Mouse (Mus musculus): ENCODE measurements around the gene Phtf2. TPM values are rescaled to one million over a fixed set of nuclear protein-coding genes. Genes with fewer than 3 reads are reported as not detected.
"Not testable (repeated sequence)": the region's sequence is repeated elsewhere in the genome, so short reads cannot be mapped to it uniquely, and the experiment has no call there.

The Phtf2 gene
- total RNA-seq, 2 experiments from 2014 or later, result 17.9 to 23.9 TPM

DNA sequence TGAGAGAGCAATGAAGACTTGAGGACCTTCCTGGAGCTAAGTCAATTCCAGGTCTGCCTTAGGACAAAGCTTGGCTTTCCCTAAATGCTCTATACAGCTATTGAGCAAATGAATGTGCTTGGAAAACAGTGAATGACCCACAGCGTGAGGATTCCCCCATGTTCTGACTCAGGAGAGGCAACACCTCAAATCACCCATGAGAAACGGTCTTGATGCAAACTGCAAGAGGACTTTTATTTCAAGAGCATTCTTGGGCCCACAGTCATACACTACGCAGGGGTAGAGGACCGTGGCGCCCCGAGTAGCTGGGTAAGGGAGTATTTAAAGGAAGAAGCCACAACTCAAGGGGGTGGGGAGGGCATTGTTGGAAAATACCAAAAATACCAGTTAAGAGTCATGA is 165.9 kb downstream of the Phtf2 start:
- not testable (repeated sequence) for ATAC-seq (replicated peaks; ENCODE audit: low FRiP score, poor library complexity, severe bottlenecking)

DNA sequence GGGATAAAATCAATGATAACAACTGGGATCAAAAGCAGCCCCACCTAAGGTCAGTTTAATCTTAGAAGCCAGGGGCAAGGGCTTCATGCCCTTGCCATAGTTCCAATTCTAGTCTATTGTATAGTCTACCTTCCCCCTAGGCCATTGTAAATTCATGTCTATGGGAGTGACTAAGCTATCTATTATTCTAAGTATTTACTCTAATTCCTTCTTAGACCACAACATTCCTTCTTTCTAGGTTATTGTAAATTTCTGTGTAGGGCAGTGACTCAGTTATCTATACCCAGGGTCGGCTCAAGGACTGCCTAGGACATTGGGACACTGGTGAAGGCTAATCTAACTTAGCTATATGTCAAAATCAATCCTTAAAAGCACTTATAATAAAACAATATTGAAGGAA is 167.3 kb downstream of the Phtf2 start:
- not testable (repeated sequence) for ATAC-seq (replicated peaks; ENCODE audit: low FRiP score, poor library complexity, severe bottlenecking)

GRCm38 (mm10) chr5:20710845-20711244 is 171.1 kb downstream of the Phtf2 start:
- ATAC-seq (replicated peaks; ENCODE audit: low FRiP score, poor library complexity, severe bottlenecking), result not testable (repeated sequence)

Other genes starting within 250 kb of the Phtf2 start
- 53.7 and 79.6 TPM in 2 replicates for gene Tmem60, start 67 bp upstream of the Phtf2 start, total RNA-seq (2015; ENCODE audit: low replicate concordance)
- gene Tmem60, start 67 bp upstream of the Phtf2 start, total RNA-seq (2017; ENCODE audit: low replicate concordance), result 27.4 and 30.8 TPM in 2 replicates
- 47.2 and 60.4 TPM in 2 replicates for gene Rsbn1l, start 74.3 kb upstream of the Phtf2 start, total RNA-seq (2015; ENCODE audit: low replicate concordance)
- 51.8 and 72.5 TPM in 2 replicates for gene Rsbn1l, start 74.3 kb upstream of the Phtf2 start, total RNA-seq (2017; ENCODE audit: low replicate concordance)
- gene Ptpn12, start 173.8 kb upstream of the Phtf2 start, total RNA-seq (2015; ENCODE audit: low replicate concordance), result 50.5 and 104 TPM in 2 replicates
- gene Ptpn12, start 173.8 kb upstream of the Phtf2 start, total RNA-seq (2017; ENCODE audit: low replicate concordance), result 18.5 and 44.3 TPM in 2 replicates